Mouse (Mus musculus) forebrain, embryonic 12.5 days (tissue): ENCODE measurements around the gene Hoxd11. TPM values are rescaled to one million over a fixed set of nuclear protein-coding genes. Genes with fewer than 3 reads are reported as not detected.

Experiments
- ATAC-seq: fragments of 200-750 bp; cut with Nextera tagmentation; 2 replicates; pipeline ENCODE4 v1.8.0; 2017; ENCODE audit warnings: moderate TSS enrichment; ENCODE audit not compliant: low FRiP score
- H3K27ac ChIP-seq: fragments of 300-500 bp; sonication (generic); 2 replicates; pipeline ENCODE4 v1.5.1; 2016; ENCODE audit warnings: mild to moderate bottlenecking
- H3K27me3 ChIP-seq: fragments of 300-500 bp; sonication (generic); 2 replicates; pipeline ENCODE4 v1.6.1; 2016; ENCODE audit warnings: mild to moderate bottlenecking
- H3K36me3 ChIP-seq: fragments of 300-500 bp; sonication (generic); replicated peaks from 2 replicates; pipeline ENCODE4 v1.6.1; 2016; ENCODE audit warnings: mild to moderate bottlenecking
- H3K4me1 ChIP-seq: fragments of 300-500 bp; sonication (generic); 2 replicates; pipeline ENCODE4 v1.6.1; 2016
- H3K4me2 ChIP-seq: fragments of 300-500 bp; sonication (generic); 2 replicates; pipeline ENCODE4 v1.6.1; 2016; ENCODE audit warnings: mild to moderate bottlenecking, moderate library complexity
- H3K4me3 ChIP-seq: fragments of 300-500 bp; sonication (generic); replicated peaks from 2 replicates; pipeline ENCODE4 v1.5.1; 2016; ENCODE audit warnings: mild to moderate bottlenecking
- H3K9ac ChIP-seq: fragments of 300-500 bp; sonication (generic); 2 replicates; pipeline ENCODE4 v1.6.1; 2016; ENCODE audit warnings: mild to moderate bottlenecking
- H3K9me3 ChIP-seq: fragments of 300-500 bp; sonication (generic); 2 replicates; pipeline ENCODE4 v1.6.1; 2016
- WGBS: fragments of 180-500 bp; shearing (Covaris S2); methylation state at CpG from one replicate; pipeline ENCODE4 v1.1.7; 2016; 5-methylcytosine and 5-hydroxymethylcytosine counted together
- polyA plus RNA-seq: library from polyadenylated mRNA; unstranded; fragments of >200 nt; fragmentation: Nextera tagmentation; extraction: Ambion mirVana; gene quantifications from 2 replicates; pipeline ENCODE4 v1.2.1, GENCODE M21; 2016

Gene Hoxd11
- polyA plus RNA-seq, 1 experiment from 2014 or later = not detected

DNA sequence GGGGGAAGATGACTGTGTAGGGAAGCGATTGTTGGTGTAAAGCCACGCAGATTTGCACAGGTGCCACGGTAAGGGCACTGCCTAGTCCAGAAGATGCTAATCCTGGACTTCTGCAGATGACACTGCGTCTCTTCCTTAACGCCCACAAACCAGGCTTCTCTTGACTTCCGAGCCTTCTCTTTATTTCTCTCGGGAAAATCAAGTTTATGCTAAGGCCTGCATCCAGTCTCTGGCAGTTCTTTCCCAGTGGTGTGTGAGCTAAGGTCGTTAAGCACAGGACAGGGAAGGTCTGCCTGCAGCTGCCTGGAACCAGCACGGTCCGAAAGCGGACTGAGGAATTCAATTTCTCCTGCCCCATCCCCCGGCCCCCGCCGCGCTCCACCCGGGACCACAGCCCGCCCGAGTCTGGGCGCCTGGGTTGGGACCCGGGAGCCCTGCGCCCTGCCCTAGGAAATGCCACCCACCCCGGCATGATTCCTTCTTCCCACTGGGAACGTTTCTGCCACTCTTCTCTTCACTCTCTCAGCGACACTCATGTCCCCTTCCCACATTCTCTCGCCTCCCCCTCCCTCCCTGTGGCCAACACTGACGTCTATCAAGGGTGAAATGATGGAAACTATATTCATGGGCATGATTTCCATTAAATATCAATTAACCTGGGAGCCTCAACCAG, 24.5 kb downstream of the Hoxd11 start:
- Histone ChIP-seq H3K9ac (no peak overlapping the region), H3K4me1 (peaks cover 13% of the 10 kb centered on the region), H3K4me2 (no peak overlapping the region), H3K9me3 (no peaks in the 10 kb centered on the region), H3K36me3 (no peaks in the 10 kb centered on the region), H3K27ac (no peak overlapping the region), H3K4me3 (no peak overlapping the region), H3K27me3 (peaks cover 95% of the 10 kb centered on the region)
- WGBS = 3% methylated on average over 26 of the region's 26 CpGs
- no peak for ATAC-seq

GRCm38 (mm10) chr2:74704393-74704998, 25.1 kb downstream of the Hoxd11 start, which contains the start of gene Hoxd8:
Hoxd8 (plus strand) TSS chr2:74704615.
- Histone ChIP-seq H3K9ac (peak within 1 kb of the TSS; percentile 33; the same call in 1 of the 2 replicates), H3K4me2 (peak within 1 kb of the TSS; percentile 57), H3K4me3 (peak within 1 kb of the TSS; percentile 38), H3K27ac (no peak within 1 kb of the TSS), H3K27me3 (peaks cover 95% of the 10 kb centered on the region), H3K9me3 (no peaks in the 10 kb centered on the region), H3K4me1 (peaks cover 13% of the 10 kb centered on the region), H3K36me3 (no peaks in the 10 kb centered on the region)
- 1% methylated on average over 45 of the region's 52 CpGs for WGBS
- no peak for ATAC-seq

GRCm38 (mm10) chr2:74704999-74705466, 25.7 kb downstream of the Hoxd11 start:
- 0 out of 2 replicates have a peak, but pooled peaks have one; percentile 27 for ATAC-seq

DNA sequence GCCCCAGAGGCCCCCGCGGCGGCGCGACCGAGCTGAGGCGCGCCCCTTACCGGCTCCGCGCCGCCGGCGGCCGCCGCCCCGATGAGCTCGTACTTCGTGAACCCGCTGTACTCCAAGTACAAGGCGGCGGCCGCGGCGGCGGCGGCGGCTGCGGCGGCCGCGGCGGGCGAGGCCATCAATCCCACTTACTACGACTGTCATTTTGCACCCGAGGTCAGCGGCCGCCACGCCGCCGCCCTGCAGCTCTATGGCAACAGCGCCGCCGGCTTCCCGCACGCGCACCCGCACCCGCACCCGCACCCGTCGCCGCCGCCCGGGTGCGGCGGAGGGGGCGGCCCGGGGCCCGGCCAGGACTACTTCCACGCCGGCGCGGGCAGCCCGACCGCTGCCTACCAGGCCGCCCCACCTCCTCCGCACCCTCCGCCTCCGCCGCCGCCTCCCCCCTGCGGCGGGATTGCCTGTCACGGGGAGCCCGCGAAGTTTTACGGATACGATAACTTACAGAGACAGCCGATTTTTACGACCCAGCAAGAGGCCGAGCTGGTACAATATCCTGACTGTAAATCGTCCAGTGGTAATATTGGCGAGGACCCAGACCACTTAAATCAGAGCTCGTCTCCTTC, 26.2 kb downstream of the Hoxd11 start:
- H3K36me3 ChIP-seq = no peaks in the 10 kb centered on the region
- ATAC-seq = 0 out of 2 replicates have a peak, but pooled peaks have one; percentile 58

More at GRCm38 (mm10) chr2:74704999-74705466, 25.7 kb downstream of the Hoxd11 start:
- Histone ChIP-seq H3K4me1 (peaks cover 13% of the 10 kb centered on the region), H3K27ac (no peak overlapping the region), H3K36me3 (no peaks in the 10 kb centered on the region), H3K27me3 (peaks cover 95% of the 10 kb centered on the region), H3K9me3 (no peaks in the 10 kb centered on the region), H3K4me3 (peak overlapping the region; percentile 38), H3K9ac (peak overlapping the region; percentile 33; the same call in 1 of the 2 replicates), H3K4me2 (peak overlapping the region; percentile 57)
- WGBS = 1% methylated on average over 24 of the region's 66 CpGs

GRCm38 (mm10) chr2:74706393-74706960, 27.1 kb downstream of the Hoxd11 start:
- 2% methylated on average over 13 of the region's 13 CpGs for WGBS
- Histone ChIP-seq H3K27ac (no peak overlapping the region), H3K4me2 (no peak overlapping the region), H3K4me3 (no peak overlapping the region), H3K9ac (no peak overlapping the region), H3K4me1 (peaks cover 13% of the 10 kb centered on the region), H3K27me3 (peaks cover 96% of the 10 kb centered on the region), H3K9me3 (no peaks in the 10 kb centered on the region), H3K36me3 (no peaks in the 10 kb centered on the region)
- no peak for ATAC-seq

More for the DNA sequence above, 26.2 kb downstream of the Hoxd11 start:
- H3K4me2 ChIP-seq = peak overlapping the region; percentile 57
- peaks cover 13% of the 10 kb centered on the region for H3K4me1 ChIP-seq
- peaks cover 95% of the 10 kb centered on the region for H3K27me3 ChIP-seq
- H3K9ac ChIP-seq = peak overlapping the region; percentile 33
- WGBS = 2% methylated on average over 43 of the region's 85 CpGs
- no peak overlapping the region for H3K27ac ChIP-seq
- no peaks in the 10 kb centered on the region for H3K9me3 ChIP-seq
- H3K4me3 ChIP-seq = peak overlapping the region; percentile 38

- WGBS = 6% methylated on average over 7 of the region's 7 CpGs
- H3K4me3 ChIP-seq = no peak overlapping the region
- peaks cover 21% of the 10 kb centered on the region for H3K4me1 ChIP-seq
- no peaks in the 10 kb centered on the region for H3K36me3 ChIP-seq
- no peak overlapping the region for H3K27ac ChIP-seq
- ATAC-seq = no peak
- peaks cover 97% of the 10 kb centered on the region for H3K27me3 ChIP-seq
- no peak overlapping the region for H3K4me2 ChIP-seq
- no peaks in the 10 kb centered on the region for H3K9me3 ChIP-seq
- H3K9ac ChIP-seq = no peak overlapping the region
Measured at GRCm38 (mm10) chr2:74707599-74707998, 28.2 kb downstream of the Hoxd11 start.

- no peak overlapping the region for H3K4me2 ChIP-seq
- no peak overlapping the region for H3K27ac ChIP-seq
- no peak overlapping the region for H3K9ac ChIP-seq
- H3K9me3 ChIP-seq = no peaks in the 10 kb centered on the region
- no peak overlapping the region for H3K4me3 ChIP-seq
- ATAC-seq = no peak
- H3K27me3 ChIP-seq = peaks cover 98% of the 10 kb centered on the region
- H3K36me3 ChIP-seq = no peaks in the 10 kb centered on the region
- peaks cover 21% of the 10 kb centered on the region for H3K4me1 ChIP-seq
- WGBS = under 1% methylated on average over 4 of the region's 4 CpGs
Measured at GRCm38 (mm10) chr2:74708676-74709075, 29.3 kb downstream of the Hoxd11 start.

- H3K9ac ChIP-seq = no peak overlapping the region
- H3K4me2 ChIP-seq = no peak overlapping the region
- no peaks in the 10 kb centered on the region for H3K9me3 ChIP-seq
- 4% methylated on average over 5 of the region's 5 CpGs for WGBS
- H3K36me3 ChIP-seq = no peaks in the 10 kb centered on the region
- peaks cover 98% of the 10 kb centered on the region for H3K27me3 ChIP-seq
- H3K4me3 ChIP-seq = no peak overlapping the region
- peaks cover 18% of the 10 kb centered on the region for H3K4me1 ChIP-seq
- no peak for ATAC-seq
- no peak overlapping the region for H3K27ac ChIP-seq
Measured at GRCm38 (mm10) chr2:74709465-74710419, 30.4 kb downstream of the Hoxd11 start.

DNA sequence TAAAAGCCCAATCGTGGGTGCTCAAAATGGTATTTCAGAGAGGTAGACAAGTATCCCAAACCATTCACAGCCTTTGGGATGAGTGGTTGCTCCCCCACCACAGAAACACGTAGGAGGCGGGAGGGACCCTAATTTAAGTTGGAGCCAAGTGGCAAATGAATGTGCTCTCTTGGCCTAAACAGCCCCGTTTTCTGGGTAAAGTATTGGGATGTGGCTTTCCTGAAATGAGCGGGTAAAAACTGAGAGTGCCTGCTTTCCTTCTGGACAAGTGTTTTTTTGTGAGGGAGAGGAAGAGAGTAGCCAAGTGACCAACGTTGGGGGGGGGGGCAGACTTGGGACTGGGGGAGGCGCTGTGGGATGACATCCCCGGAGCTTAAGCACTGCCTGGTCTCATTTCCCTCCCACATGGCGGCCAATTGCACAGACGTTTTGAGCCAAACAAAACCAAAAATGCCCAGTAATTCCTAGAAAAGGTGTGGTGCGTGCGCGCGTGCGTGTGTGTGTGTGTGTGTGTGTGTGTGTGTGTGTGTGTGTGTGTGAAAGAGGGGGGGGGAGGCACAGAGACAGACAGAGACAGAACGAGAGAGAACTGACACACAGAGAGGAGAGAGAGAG, 31.7 kb downstream of the Hoxd11 start:
- Histone ChIP-seq H3K27ac (no peak overlapping the region), H3K36me3 (no peaks in the 10 kb centered on the region), H3K27me3 (peaks cover 98% of the 10 kb centered on the region), H3K9me3 (no peaks in the 10 kb centered on the region), H3K9ac (no peak overlapping the region), H3K4me3 (no peak overlapping the region), H3K4me2 (no peak overlapping the region), H3K4me1 (peaks cover 8% of the 10 kb centered on the region)
- 0% methylated on average over 16 of the region's 16 CpGs for WGBS
- no peak for ATAC-seq

DNA sequence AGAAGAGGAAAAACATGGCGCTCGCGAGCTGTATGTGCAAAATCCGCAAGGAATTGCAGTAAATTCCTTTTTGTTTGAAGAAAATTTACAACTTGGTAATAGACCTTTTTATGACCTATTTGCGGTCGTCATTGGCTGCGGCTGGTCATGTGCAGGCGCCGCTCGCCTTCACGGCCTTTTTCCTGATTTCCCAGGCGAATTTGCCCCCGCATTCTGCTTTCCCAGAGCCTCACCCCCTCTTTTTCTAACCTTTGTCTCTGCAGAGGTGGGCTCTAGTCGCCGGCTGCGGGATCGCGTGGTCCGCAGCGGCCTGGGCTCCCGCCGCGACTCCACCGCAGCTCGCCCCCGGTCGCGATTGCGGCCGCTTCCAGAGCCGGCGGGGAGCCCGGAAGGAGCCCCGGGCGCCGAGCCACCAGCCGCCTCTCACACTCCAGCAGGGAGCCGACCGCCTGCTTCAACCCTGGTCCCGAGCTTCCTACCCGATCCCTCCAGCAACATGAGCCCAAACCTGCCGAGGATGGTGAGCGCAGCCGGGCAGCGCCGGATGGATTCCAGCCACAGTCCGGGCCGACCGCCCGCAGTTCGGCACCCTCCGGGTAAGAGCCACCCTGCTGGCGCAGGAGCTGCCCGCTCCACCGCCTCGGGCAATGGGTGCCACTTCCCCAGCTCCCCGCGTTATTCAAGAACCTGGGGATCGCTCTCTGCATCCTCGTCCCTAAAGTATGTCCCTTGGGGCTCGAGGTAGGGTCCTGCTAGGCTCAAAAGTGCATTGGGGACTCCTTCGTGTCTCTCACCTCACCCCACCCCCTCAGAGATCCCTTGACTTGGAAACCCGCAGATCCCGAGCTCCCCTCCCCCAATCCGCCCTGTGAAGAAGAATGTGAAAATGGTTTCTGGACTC, 32.6 kb downstream of the Hoxd11 start, which contains the start of the genes Hoxd3 and Hoxd4:
Hoxd3 (plus strand) TSS at position 207 of the 901 bp plus-strand sequence.
Hoxd4 (plus strand) TSS at position 209 of the 901 bp plus-strand sequence.
- Histone ChIP-seq H3K27ac (no peak within 1 kb of the TSS), H3K9me3 (no peaks in the 10 kb centered on the region), H3K4me2 (peak within 1 kb of the TSS; percentile 33; the same call in 1 of the 2 replicates), H3K4me1 (peaks cover 8% of the 10 kb centered on the region), H3K27me3 (peaks cover 99% of the 10 kb centered on the region), H3K4me3 (peak within 1 kb of the TSS; percentile 26), H3K9ac (no peak within 1 kb of the TSS; the same call in 1 of the 2 replicates), H3K36me3 (no peaks in the 10 kb centered on the region)
- WGBS = under 1% methylated on average over 59 of the region's 65 CpGs
- no peak for ATAC-seq
